In genomic region chr11:102565741-102566140, GRCm38 (mm10) we compare ENCODE assay signal across 20 mouse cellular contexts. TPM values are rescaled to one million over a fixed set of nuclear protein-coding genes. Genes with fewer than 3 reads are reported as not detected.
DNase-seq lines count a peak whose midpoint lies in the region; ATAC-seq and TF ChIP-seq lines count a peak whose summit lies in the region.
"Had no signal": no experiment of that assay in that cellular context is flagged by ENCODE, and none has a peak within 500 bp of the region (broad histone marks: within the 10 kb centered on the region; RNA-seq: fewer than 3 reads in every experiment).

No protein-coding gene starts in this region.

- no peak overlapping the region for H3K4me3 ChIP-seq in forebrain, embryonic 10.5 days
- no peak overlapping the region for H3K4me3 ChIP-seq in forebrain, postnatal 0 days (ENCODE audit: low read depth, low read length)
- H3K4me3 ChIP-seq in heart, embryonic 16.5 days (ENCODE audit: low read length): no peak overlapping the region
- no peak overlapping the region for H3K4me3 ChIP-seq in lung, postnatal 0 days (ENCODE audit: low read depth, low read length)
- H3K4me3 ChIP-seq: embryonic facial prominence, embryonic 10.5 days; forebrain, embryonic 12.5 days; midbrain, embryonic 15.5 days; myocyte had no signal

- no peak for TF ChIP-seq CTCF in forebrain, postnatal 0 days (IDR thresholded peaks at IDR 0.05; ENCODE audit: low read depth)
- TF ChIP-seq CTCF in lung, postnatal 0 days (IDR thresholded peaks at IDR 0.05): no peak

- no peak overlapping the region for H3K9ac ChIP-seq in forebrain, postnatal 0 days
- no peak overlapping the region for H3K9ac ChIP-seq in heart, embryonic 16.5 days (ENCODE audit: low read length)
- no peak overlapping the region for H3K9ac ChIP-seq in lung, postnatal 0 days (replicated peaks; ENCODE audit: low read depth)
- H3K9ac ChIP-seq: forebrain, embryonic 12.5 days; midbrain, embryonic 15.5 days had no signal

- H3K36me3 ChIP-seq in forebrain, embryonic 10.5 days (replicated peaks): no peaks in the 10 kb centered on the region
- H3K36me3 ChIP-seq in forebrain, postnatal 0 days (ENCODE audit: insufficient read depth): no peaks in the 10 kb centered on the region
- H3K36me3 ChIP-seq in heart, embryonic 16.5 days (ENCODE audit: control insufficient read depth, insufficient read depth): no peaks in the 10 kb centered on the region
- no peaks in the 10 kb centered on the region for H3K36me3 ChIP-seq in lung, postnatal 0 days (ENCODE audit: insufficient read depth, low read length)
- H3K36me3 ChIP-seq: embryonic facial prominence, embryonic 10.5 days; forebrain, embryonic 12.5 days; midbrain, embryonic 15.5 days had no signal

- no peaks in the 10 kb centered on the region for H3K27me3 ChIP-seq in forebrain, embryonic 10.5 days (ENCODE audit: poor library complexity, severe bottlenecking)
- H3K27me3 ChIP-seq in forebrain, postnatal 0 days (ENCODE audit: insufficient read depth, low read length): no peaks in the 10 kb centered on the region
- H3K27me3 ChIP-seq in heart, embryonic 16.5 days (ENCODE audit: control insufficient read depth, insufficient read depth, low read length): no peaks in the 10 kb centered on the region
- H3K27me3 ChIP-seq in lung, postnatal 0 days (replicated peaks; ENCODE audit: insufficient read depth, low read length): no peaks in the 10 kb centered on the region
- H3K27me3 ChIP-seq: forebrain, embryonic 12.5 days; midbrain, embryonic 15.5 days had no signal

- no peak for TF ChIP-seq EP300 in lung, postnatal 0 days (IDR thresholded peaks at IDR 0.05)

- no peak for DNase-seq in forebrain, embryonic 10.5 days (ENCODE audit: extremely low spot score, low spot score)
- DNase-seq in forebrain, postnatal 0 days: no peak
- no peak for DNase-seq in heart, adult 9 months (ENCODE audit: low spot score in 2 of 2)
- no peak for DNase-seq in lung, postnatal 0 days (ENCODE audit: low spot score)
- no peak for DNase-seq in lung, adult 18-20 months
- no peak for DNase-seq in adrenal gland, postnatal 25 days
- DNase-seq: cerebellum, adult 8-10 months; kidney, adult 11 months; spleen, adult 18-20 months; thymus, postnatal 36 days had no signal

- no peaks in the 10 kb centered on the region for H3K4me1 ChIP-seq in forebrain, embryonic 10.5 days
- H3K4me1 ChIP-seq in forebrain, postnatal 0 days (ENCODE audit: insufficient read depth): no peaks in the 10 kb centered on the region
- 0 out of 2 replicates have a peak, but pooled peaks cover 3% of the 10 kb centered on the region for H3K4me1 ChIP-seq in heart, embryonic 16.5 days (ENCODE audit: control insufficient read depth, insufficient read depth, low read length)
- H3K4me1 ChIP-seq in lung, postnatal 0 days (ENCODE audit: insufficient read depth, low read depth, low read length): no peaks in the 10 kb centered on the region
- H3K4me1 ChIP-seq: embryonic facial prominence, embryonic 10.5 days; forebrain, embryonic 12.5 days; midbrain, embryonic 15.5 days had no signal

- H3K9me3 ChIP-seq in forebrain, embryonic 10.5 days: no peaks in the 10 kb centered on the region
- H3K9me3 ChIP-seq in forebrain, postnatal 0 days (ENCODE audit: low read length): no peaks in the 10 kb centered on the region
- no peaks in the 10 kb centered on the region for H3K9me3 ChIP-seq in heart, embryonic 16.5 days (replicated peaks; ENCODE audit: control insufficient read depth, low read length)
- no peaks in the 10 kb centered on the region for H3K9me3 ChIP-seq in lung, postnatal 0 days (ENCODE audit: low read length)
- H3K9me3 ChIP-seq: embryonic facial prominence, embryonic 10.5 days; forebrain, embryonic 12.5 days; midbrain, embryonic 15.5 days had no signal

- H3K27ac ChIP-seq in forebrain, embryonic 10.5 days: 0 out of 2 replicates have a peak overlapping the region, but pooled peaks have one; percentile 40
- no peak overlapping the region for H3K27ac ChIP-seq in forebrain, postnatal 0 days (ENCODE audit: low read depth, low read length)
- peak overlapping the region; percentile 20; the same call in 1 of the 2 replicates for H3K27ac ChIP-seq in heart, embryonic 16.5 days (ENCODE audit: low read length)
- H3K27ac ChIP-seq in lung, postnatal 0 days (ENCODE audit: low read length): peak overlapping the region; percentile 32; the same call in 1 of the 2 replicates
- H3K27ac ChIP-seq: embryonic facial prominence, embryonic 10.5 days; forebrain, embryonic 12.5 days; midbrain, embryonic 15.5 days had no signal

- no peak for ATAC-seq in forebrain, postnatal 0 days
- no peak for ATAC-seq in heart, embryonic 16.5 days (replicated peaks; ENCODE audit: extremely low read depth, insufficient read depth, low FRiP score)
- no peak for ATAC-seq in lung, postnatal 0 days
- no peak for ATAC-seq in granulocyte monocyte progenitor cell, adult 5-6 weeks (replicated peaks; ENCODE audit: poor library complexity, severe bottlenecking)
- ATAC-seq: hindbrain, embryonic 16.5 days; midbrain, embryonic 15.5 days had no signal

- no peak overlapping the region for H3K4me2 ChIP-seq in forebrain, postnatal 0 days (ENCODE audit: low read depth)
- H3K4me2 ChIP-seq in heart, embryonic 16.5 days (ENCODE audit: low read depth, low read length): peak overlapping the region; percentile 42
- H3K4me2 ChIP-seq in lung, postnatal 0 days (replicated peaks; ENCODE audit: low read depth, low read length): no peak overlapping the region; the same call in 1 of the 2 replicates
- H3K4me2 ChIP-seq: forebrain, embryonic 12.5 days; midbrain, embryonic 15.5 days had no signal

RNA-seq across cellular contexts. Expression of gene Gpatch8, which starts 9.5 kb away (rescaled TPM):
- polyA plus RNA-seq in forebrain, embryonic 10.5 days (2016; fragmentation: Nextera tagmentation; extraction: Ambion mirVana): 58.7 and 62.3 TPM in 2 replicates
- total RNA-seq in forebrain, postnatal 0 days (2014; rRNA removed): 29.5 and 31.1 TPM in 2 replicates
- polyA plus RNA-seq in forebrain, postnatal 0 days (2015; fragmentation: Nextera tagmentation; extraction: Ambion mirVana): 25.2 and 45.5 TPM in 2 replicates
- 33.9 and 39.2 TPM in 2 replicates for polyA plus RNA-seq in heart, embryonic 16.5 days (2015; fragmentation: Nextera tagmentation; extraction: Ambion mirVana)
- polyA plus RNA-seq in lung, postnatal 0 days (2015; fragmentation: Nextera tagmentation; extraction: Ambion mirVana): 25.3 and 27.4 TPM in 2 replicates
- total RNA-seq in adrenal gland, postnatal 25 days (2021): 32.2 and 33.4 TPM in 2 replicates
- total RNA-seq in granulocyte monocyte progenitor cell, adult 5-6 weeks (2014; fragmentation: Nextera tagmentation): 29.3 and 46.4 TPM in 2 replicates
- 19.7 and 21.3 TPM in 2 replicates for total RNA-seq in granulocyte monocyte progenitor cell, adult 5-6 weeks (2017)

RNA-seq across cellular contexts. Expression of gene Gm11627, which starts 13.5 kb away (rescaled TPM):
- polyA plus RNA-seq in forebrain, embryonic 10.5 days (2016; fragmentation: Nextera tagmentation; extraction: Ambion mirVana): 11.8 and 13.1 TPM in 2 replicates
- total RNA-seq in forebrain, postnatal 0 days (2014; rRNA removed): 2.6 and 5.5 TPM in 2 replicates
- 3.7 and 5.9 TPM in 2 replicates for polyA plus RNA-seq in forebrain, postnatal 0 days (2015; fragmentation: Nextera tagmentation; extraction: Ambion mirVana)
- polyA plus RNA-seq in heart, embryonic 16.5 days (2015; fragmentation: Nextera tagmentation; extraction: Ambion mirVana): 9.5 and 13.6 TPM in 2 replicates
- polyA plus RNA-seq in lung, postnatal 0 days (2015; fragmentation: Nextera tagmentation; extraction: Ambion mirVana): 8.0 and 11.4 TPM in 2 replicates
- total RNA-seq in adrenal gland, postnatal 25 days (2021): not detected in 2 replicates
- total RNA-seq in granulocyte monocyte progenitor cell, adult 5-6 weeks (2014; fragmentation: Nextera tagmentation): not detected in 2 replicates
- not detected in 2 replicates for total RNA-seq in granulocyte monocyte progenitor cell, adult 5-6 weeks (2017)
- total RNA-seq: adrenal gland, adult 18-20 months; common myeloid progenitor, adult 5-6 weeks; megakaryocyte-erythroid progenitor cell, adult 5-6 weeks had no signal

RNA-seq across cellular contexts. Expression of gene Fzd2, which starts 38.5 kb away (rescaled TPM):
- polyA plus RNA-seq in forebrain, embryonic 10.5 days (2016; fragmentation: Nextera tagmentation; extraction: Ambion mirVana): 39.2 and 42.2 TPM in 2 replicates
- total RNA-seq in forebrain, postnatal 0 days (2014; rRNA removed): 12.0 and 15.2 TPM in 2 replicates
- 4.5 and 4.6 TPM in 2 replicates for polyA plus RNA-seq in forebrain, postnatal 0 days (2015; fragmentation: Nextera tagmentation; extraction: Ambion mirVana)
- 12.4 and 15.6 TPM in 2 replicates for polyA plus RNA-seq in heart, embryonic 16.5 days (2015; fragmentation: Nextera tagmentation; extraction: Ambion mirVana)
- polyA plus RNA-seq in lung, postnatal 0 days (2015; fragmentation: Nextera tagmentation; extraction: Ambion mirVana): 19.6 and 20.8 TPM in 2 replicates
- 3.8 and 4.9 TPM in 2 replicates for total RNA-seq in adrenal gland, postnatal 25 days (2021)
- total RNA-seq in granulocyte monocyte progenitor cell, adult 5-6 weeks (2014; fragmentation: Nextera tagmentation): not detected in 2 replicates
- not detected in 2 replicates for total RNA-seq in granulocyte monocyte progenitor cell, adult 5-6 weeks (2017)
- total RNA-seq: common myeloid progenitor, adult 5-6 weeks; megakaryocyte-erythroid progenitor cell, adult 5-6 weeks had no signal
